Mouse (Mus musculus): ENCODE measurements at regions not wholly inside any gene's neighbourhood (a gene's known extent, or its start where the extent isn't known, plus 50 kb on each side); places are given as distances from the start of the nearest gene placed in this dataset.
"Not testable (repeated sequence)": the region's sequence is repeated elsewhere in the genome, so short reads cannot be mapped to it uniquely, and the experiment has no call there.

DNA sequence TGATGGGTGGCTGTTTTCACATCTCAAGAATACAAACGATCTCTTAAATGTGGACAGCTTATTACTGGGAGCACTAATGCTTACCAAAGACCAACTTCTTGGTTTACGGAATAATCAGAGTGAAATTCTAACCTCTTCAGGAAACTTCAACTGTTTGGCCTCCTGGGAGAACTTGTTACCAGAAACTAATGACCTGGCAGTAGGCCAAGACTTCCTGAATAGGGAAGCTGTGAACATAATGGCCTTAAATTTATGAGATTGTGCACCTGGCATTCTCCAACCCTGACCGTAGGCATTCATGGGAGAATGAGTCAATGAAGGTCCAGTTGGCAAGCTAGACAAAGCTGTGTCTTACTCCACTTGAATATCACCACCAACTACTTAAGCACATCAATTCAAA is 160.8 kb upstream of the Fbxl4 start:
- Histone ChIP-seq H3K4me2 (no peak overlapping the region), H3K27me3 (replicated peaks) (no peaks in the 10 kb centered on the region), H3K27ac (replicated peaks) (no peak overlapping the region), H3K9me3 (replicated peaks) (no peaks in the 10 kb centered on the region), H3K36me3 (no peaks in the 10 kb centered on the region), H3K4me1 (no peaks in the 10 kb centered on the region), H3K9ac (replicated peaks) (no peak overlapping the region), H3K4me3 (replicated peaks) (no peak overlapping the region)
- ATAC-seq (ENCODE audit: low FRiP score): no peak
- WGBS: 44% methylated on average over 3 of the region's 3 CpGs

DNA sequence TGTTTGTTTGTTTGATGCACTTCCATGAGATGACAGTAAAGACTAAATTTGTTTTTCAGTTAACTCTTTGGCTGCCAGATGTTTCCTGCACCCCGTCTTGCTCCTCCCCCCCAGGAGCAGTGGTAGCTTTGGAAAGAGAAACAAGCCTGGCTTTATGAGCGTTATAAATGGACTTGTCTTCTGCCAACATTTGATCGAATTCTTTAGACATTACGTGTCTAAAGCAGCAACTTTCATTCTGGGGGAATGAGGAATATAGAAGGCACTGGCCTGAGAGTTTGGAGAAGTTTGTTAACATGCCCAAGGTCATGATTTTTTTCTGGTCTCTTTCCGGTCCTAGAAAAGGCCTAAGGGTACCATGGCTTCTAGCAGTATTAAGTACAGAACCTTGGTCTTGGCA is 148.8 kb upstream of the Fbxl4 start:
- no peak overlapping the region for H3K27ac ChIP-seq (replicated peaks)
- no peaks in the 10 kb centered on the region for H3K27me3 ChIP-seq (replicated peaks)
- no peak overlapping the region for H3K9ac ChIP-seq (replicated peaks)
- no peak overlapping the region for H3K4me3 ChIP-seq (replicated peaks)
- H3K4me2 ChIP-seq: no peak overlapping the region
- 81% methylated on average over 5 of the region's 5 CpGs for WGBS
- H3K36me3 ChIP-seq: no peaks in the 10 kb centered on the region
- ATAC-seq (ENCODE audit: low FRiP score): no peak
- no peaks in the 10 kb centered on the region for H3K4me1 ChIP-seq
- H3K9me3 ChIP-seq (replicated peaks): no peaks in the 10 kb centered on the region

DNA sequence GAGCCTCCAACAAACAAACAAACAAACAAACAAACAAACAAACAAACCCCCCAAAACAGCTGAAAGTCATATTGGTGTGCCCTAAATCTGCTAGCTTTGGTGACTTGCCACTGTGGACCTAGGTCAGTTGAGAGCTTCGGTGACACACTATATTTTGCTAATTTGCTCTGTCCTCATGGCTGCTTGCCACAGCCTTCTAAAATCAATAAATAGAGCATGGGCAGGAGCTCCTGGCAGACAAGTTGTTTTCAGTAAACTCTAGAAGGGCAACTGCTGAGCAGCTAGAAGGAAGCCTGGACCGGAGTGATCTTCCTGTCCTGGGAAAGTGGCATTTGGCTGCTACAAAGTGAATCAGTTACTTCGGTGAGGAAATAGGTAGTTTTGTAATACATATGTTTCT is 119.7 kb upstream of the Fbxl4 start:
- Histone ChIP-seq H3K27ac (replicated peaks) (no peak overlapping the region), H3K4me3 (replicated peaks) (no peak overlapping the region), H3K4me1 (no peaks in the 10 kb centered on the region), H3K9ac (replicated peaks) (no peak overlapping the region), H3K27me3 (replicated peaks) (no peaks in the 10 kb centered on the region), H3K36me3 (no peaks in the 10 kb centered on the region), H3K9me3 (replicated peaks) (no peaks in the 10 kb centered on the region), H3K4me2 (no peak overlapping the region)
- ATAC-seq (ENCODE audit: low FRiP score): no peak
- 90% methylated on average over 3 of the region's 3 CpGs for WGBS

DNA sequence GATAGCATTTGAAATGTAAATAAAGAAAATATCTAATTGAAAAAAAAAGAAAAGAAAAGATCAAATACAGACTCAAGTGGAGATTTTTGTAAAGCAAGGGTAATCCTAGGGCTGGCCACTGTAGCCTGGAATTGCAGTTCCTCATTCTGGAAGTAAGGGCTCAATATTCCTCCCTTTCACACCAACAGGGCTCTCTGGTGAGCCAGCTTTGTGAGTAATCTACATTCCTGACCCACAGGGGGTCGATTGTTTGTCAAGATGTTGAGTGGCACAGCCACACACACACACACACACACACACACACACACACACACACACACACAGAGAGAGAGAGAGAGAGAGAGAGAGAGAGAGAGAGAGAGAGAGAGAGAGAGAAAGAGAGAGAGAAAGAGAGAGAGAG is 107.1 kb upstream of the Fbxl4 start:
- H3K9me3 ChIP-seq (replicated peaks); H3K27me3 ChIP-seq (replicated peaks); H3K4me1 ChIP-seq; H3K27ac ChIP-seq (replicated peaks); H3K4me3 ChIP-seq (replicated peaks); H3K9ac ChIP-seq (replicated peaks); ATAC-seq (ENCODE audit: low FRiP score); H3K36me3 ChIP-seq; H3K4me2 ChIP-seq: not testable (repeated sequence)
- WGBS: 18% methylated on average over 1 of the region's 1 CpGs

DNA sequence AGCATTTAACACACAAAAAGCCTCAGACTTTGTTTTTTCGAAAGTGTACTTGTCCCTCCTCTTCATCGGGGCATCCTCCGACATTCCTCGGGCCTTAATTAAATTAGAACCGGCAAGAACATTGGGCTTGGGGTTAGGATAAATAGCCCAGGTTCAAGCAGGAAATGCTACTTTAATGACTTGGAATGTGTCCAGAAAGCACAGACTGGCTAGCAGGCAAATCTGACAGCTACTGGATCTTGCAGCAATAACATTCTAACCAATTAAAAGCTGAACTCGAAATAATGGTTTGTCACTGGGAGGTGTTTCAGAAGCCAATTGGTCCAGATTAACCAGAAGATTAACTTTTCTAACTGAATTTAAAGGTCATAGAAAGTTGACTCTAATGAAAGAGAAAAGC is 93.4 kb upstream of the Fbxl4 start:
- ATAC-seq (ENCODE audit: low FRiP score): no peak
- no peak overlapping the region for H3K4me2 ChIP-seq
- H3K27me3 ChIP-seq (replicated peaks): no peaks in the 10 kb centered on the region
- H3K4me1 ChIP-seq: no peaks in the 10 kb centered on the region
- H3K27ac ChIP-seq (replicated peaks): no peak overlapping the region
- 43% methylated on average over 6 of the region's 6 CpGs for WGBS
- H3K9ac ChIP-seq (replicated peaks): no peak overlapping the region
- H3K9me3 ChIP-seq (replicated peaks): no peaks in the 10 kb centered on the region
- no peaks in the 10 kb centered on the region for H3K36me3 ChIP-seq
- H3K4me3 ChIP-seq (replicated peaks): no peak overlapping the region

DNA sequence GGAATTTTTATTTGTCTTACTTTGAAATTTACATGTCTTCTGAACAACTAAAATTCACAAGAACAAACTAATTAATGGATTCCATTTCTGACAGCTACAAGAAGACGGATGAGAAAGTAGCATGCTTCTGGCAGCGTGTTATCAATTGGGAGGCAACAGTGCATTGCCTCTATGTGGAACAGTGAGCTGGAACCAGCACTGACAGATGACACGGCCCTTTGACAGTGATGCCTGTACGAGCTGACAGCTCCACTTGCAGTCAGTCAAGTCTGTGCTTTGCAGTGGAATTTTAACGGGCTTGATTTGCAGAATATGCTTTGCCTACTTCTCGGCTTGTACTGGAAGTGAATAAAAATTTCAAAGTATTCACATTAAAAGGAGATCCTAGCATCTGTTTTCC is 88.3 kb upstream of the Fbxl4 start:
- no peaks in the 10 kb centered on the region for H3K9me3 ChIP-seq (replicated peaks)
- no peaks in the 10 kb centered on the region for H3K36me3 ChIP-seq
- no peak overlapping the region for H3K27ac ChIP-seq (replicated peaks)
- H3K27me3 ChIP-seq (replicated peaks): no peaks in the 10 kb centered on the region
- no peak overlapping the region for H3K4me3 ChIP-seq (replicated peaks)
- H3K4me2 ChIP-seq: no peak overlapping the region
- 73% methylated on average over 6 of the region's 6 CpGs for WGBS
- H3K4me1 ChIP-seq: no peaks in the 10 kb centered on the region
- ATAC-seq (ENCODE audit: low FRiP score): no peak
- no peak overlapping the region for H3K9ac ChIP-seq (replicated peaks)

DNA sequence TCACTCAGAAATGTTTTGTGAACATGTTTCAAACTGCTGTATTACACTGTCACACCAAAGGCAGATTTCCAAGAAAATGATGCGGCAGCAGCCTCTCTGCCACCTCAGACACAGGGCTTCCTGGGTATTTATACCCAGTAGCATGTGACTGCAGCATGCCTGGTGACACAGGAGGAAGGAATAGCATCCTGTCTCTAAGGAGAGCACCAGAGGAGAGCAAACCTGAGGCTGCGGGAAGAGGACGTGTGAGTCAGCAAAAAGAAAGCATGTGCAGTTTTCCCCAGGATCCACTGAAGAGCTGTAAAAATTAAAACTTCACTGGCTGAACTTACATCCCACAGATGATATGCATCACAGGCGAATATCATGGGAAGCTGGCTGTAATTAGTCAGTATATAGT is 83.2 kb upstream of the Fbxl4 start:
- no peaks in the 10 kb centered on the region for H3K9me3 ChIP-seq (replicated peaks)
- no peaks in the 10 kb centered on the region for H3K4me1 ChIP-seq
- H3K27ac ChIP-seq (replicated peaks): no peak overlapping the region
- no peak for ATAC-seq (ENCODE audit: low FRiP score)
- no peak overlapping the region for H3K4me3 ChIP-seq (replicated peaks)
- WGBS: 74% methylated on average over 4 of the region's 4 CpGs
- no peaks in the 10 kb centered on the region for H3K36me3 ChIP-seq
- no peaks in the 10 kb centered on the region for H3K27me3 ChIP-seq (replicated peaks)
- no peak overlapping the region for H3K9ac ChIP-seq (replicated peaks)
- H3K4me2 ChIP-seq: no peak overlapping the region

DNA sequence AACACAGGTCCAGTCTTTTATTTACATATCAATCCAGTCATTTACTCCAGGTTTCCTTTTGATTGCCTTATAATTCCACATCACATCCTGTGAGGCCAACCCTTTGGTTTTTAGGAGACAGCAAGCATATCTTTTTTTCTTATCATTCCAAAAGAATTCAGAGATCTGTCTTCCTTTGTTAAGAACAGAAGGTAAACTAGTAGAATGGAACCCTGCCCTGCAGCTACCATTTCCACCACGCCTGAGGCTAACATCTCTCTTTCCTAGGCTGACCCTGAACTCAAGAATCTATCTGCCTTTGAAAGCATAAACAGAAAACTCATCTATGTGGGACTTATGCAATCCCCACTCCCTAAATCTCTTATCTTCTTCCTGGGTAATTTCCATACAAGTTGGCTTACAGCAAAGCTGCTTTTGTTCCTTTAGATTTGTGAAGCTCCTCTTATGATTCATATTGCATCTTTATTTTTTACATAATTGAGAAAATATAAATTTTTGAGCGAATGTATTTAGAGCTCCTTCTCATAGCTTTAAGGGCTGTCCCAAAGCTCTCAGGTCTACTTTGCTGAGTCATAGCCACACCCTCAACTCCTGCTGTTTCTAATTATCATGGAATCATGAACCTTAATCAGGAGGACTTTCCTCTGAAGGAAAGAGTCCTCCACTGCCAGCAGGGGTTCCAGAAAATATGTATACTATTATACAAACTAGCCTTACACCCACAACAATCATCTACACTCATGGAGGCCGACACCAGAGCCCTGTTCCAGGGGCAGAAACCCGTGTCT is 74.6 kb upstream of the Fbxl4 start:
- Histone ChIP-seq H3K9me3 (replicated peaks) (no peaks in the 10 kb centered on the region), H3K27ac (replicated peaks) (no peak overlapping the region), H3K4me1 (no peaks in the 10 kb centered on the region), H3K4me3 (replicated peaks) (no peak overlapping the region), H3K27me3 (replicated peaks) (no peaks in the 10 kb centered on the region), H3K9ac (replicated peaks) (no peak overlapping the region), H3K4me2 (no peak overlapping the region), H3K36me3 (no peaks in the 10 kb centered on the region)
- 80% methylated on average over 4 of the region's 4 CpGs for WGBS
- ATAC-seq (ENCODE audit: low FRiP score): no peak

DNA sequence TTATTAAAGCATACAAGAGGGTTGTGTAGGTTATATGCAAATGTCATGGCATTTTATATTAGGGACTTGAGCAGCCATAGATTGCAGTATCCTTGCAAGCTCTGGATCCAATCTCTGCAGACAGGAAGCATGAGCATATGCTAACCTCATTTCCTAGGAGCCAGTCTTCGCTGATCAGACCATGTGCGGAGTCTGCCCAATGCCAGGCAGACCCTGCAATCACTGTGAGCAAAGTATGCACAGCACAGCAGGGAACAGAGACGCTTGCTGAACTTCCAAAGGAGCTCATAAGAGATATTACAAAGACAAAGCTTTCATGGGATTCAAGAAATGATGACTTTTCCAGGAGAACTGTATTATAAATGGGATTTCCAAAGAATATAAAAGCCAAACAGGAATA is 65.2 kb upstream of the Fbxl4 start:
- no peak overlapping the region for H3K9ac ChIP-seq (replicated peaks)
- no peaks in the 10 kb centered on the region for H3K4me1 ChIP-seq
- WGBS: 59% methylated on average over 3 of the region's 3 CpGs
- no peaks in the 10 kb centered on the region for H3K36me3 ChIP-seq
- ATAC-seq (ENCODE audit: low FRiP score): no peak
- no peaks in the 10 kb centered on the region for H3K27me3 ChIP-seq (replicated peaks)
- no peak overlapping the region for H3K27ac ChIP-seq (replicated peaks)
- H3K4me2 ChIP-seq: no peak overlapping the region
- no peak overlapping the region for H3K4me3 ChIP-seq (replicated peaks)
- no peaks in the 10 kb centered on the region for H3K9me3 ChIP-seq (replicated peaks)

DNA sequence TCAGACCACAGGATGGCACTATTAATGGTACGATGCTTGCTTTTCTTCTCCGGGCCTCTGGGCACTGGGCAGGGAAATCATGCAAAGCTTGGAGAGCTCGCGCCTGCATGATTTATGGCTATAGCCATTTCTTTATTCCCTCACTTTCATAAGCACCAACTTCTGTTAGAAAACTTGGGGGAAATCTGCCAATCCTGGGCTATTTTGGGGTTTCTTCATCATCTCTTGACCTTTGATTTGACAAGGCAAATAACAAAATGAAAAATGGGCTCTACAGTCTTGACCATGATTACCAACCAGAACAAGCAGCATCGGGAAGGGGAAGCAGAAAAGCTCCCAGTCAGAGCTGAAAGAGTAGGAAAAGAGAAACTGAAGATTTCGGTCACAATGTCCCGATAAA is 57.1 kb upstream of the Fbxl4 start:
- Histone ChIP-seq H3K9me3 (replicated peaks) (no peaks in the 10 kb centered on the region), H3K27me3 (replicated peaks) (no peaks in the 10 kb centered on the region), H3K9ac (replicated peaks) (no peak overlapping the region), H3K4me3 (replicated peaks) (no peak overlapping the region), H3K4me2 (no peak overlapping the region), H3K36me3 (no peaks in the 10 kb centered on the region), H3K4me1 (0 out of 2 replicates have a peak, but pooled peaks cover 4% of the 10 kb centered on the region), H3K27ac (replicated peaks) (no peak overlapping the region)
- WGBS: 83% methylated on average over 7 of the region's 7 CpGs
- ATAC-seq (ENCODE audit: low FRiP score): no peak

DNA sequence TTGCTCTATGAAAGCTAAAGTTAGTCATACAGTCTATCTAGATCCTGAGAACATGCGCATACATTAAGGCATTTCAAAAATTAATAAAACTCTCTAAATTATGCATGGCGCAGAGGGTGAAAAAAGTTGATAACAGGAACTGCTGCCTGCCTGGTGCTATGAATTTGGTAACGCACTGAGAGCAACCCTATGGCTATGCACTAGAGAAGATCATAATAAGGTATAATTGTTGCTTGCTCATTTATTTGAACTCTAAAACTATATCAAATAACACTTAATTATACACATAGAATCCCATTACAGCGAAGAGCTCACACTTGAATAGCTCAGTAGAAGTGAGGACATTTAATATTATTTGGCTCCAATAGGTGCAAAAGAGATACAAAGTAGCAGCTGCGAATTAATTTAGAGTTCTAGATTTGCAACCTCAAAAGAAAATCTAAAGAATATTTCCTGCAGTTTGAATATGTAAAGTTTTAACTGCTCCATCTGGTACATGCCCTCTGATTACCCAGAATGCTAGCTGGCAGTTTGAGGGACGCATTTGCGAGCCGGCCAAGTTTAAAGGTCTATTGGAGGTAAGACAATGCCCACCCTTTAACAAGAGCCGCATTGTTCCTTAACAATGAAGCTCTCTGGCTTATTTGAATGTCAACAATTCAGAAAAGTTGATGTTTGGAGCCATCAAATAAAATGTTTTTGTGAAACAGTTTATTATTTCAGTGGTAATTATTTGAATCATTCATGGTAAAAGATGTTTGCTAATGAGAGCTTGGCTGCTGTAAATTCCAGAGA is 56.0 kb upstream of the Fbxl4 start:
- 45% methylated on average over 9 of the region's 9 CpGs for WGBS
- H3K27ac ChIP-seq (replicated peaks): no peak overlapping the region
- H3K4me3 ChIP-seq (replicated peaks): no peak overlapping the region
- no peaks in the 10 kb centered on the region for H3K27me3 ChIP-seq (replicated peaks)
- no peak overlapping the region for H3K4me2 ChIP-seq
- no peaks in the 10 kb centered on the region for H3K9me3 ChIP-seq (replicated peaks)
- no peak for ATAC-seq (ENCODE audit: low FRiP score)
- H3K9ac ChIP-seq (replicated peaks): no peak overlapping the region
- H3K4me1 ChIP-seq: 0 out of 2 replicates have a peak, but pooled peaks cover 4% of the 10 kb centered on the region
- no peaks in the 10 kb centered on the region for H3K36me3 ChIP-seq

DNA sequence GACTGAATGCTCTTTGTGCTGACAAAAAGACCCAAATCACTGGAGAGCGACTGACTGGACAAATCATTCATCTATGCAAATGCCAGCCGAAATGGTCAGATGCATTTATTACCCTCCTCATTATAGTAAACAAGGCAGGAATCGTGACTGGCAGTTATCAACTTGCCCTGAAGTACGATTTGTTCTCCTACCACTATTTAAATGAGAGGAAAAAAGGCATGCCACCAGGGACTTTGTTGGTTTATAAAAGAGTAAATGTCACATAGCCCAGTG is 55.5 kb upstream of the Fbxl4 start:
- no peaks in the 10 kb centered on the region for H3K9me3 ChIP-seq (replicated peaks)
- no peak overlapping the region for H3K27ac ChIP-seq (replicated peaks)
- H3K4me2 ChIP-seq: no peak overlapping the region
- H3K4me3 ChIP-seq (replicated peaks): no peak overlapping the region
- WGBS: 10% methylated on average over 4 of the region's 4 CpGs
- H3K27me3 ChIP-seq (replicated peaks): no peaks in the 10 kb centered on the region
- no peaks in the 10 kb centered on the region for H3K36me3 ChIP-seq
- H3K4me1 ChIP-seq: 0 out of 2 replicates have a peak, but pooled peaks cover 4% of the 10 kb centered on the region
- no peak for ATAC-seq (ENCODE audit: low FRiP score)
- H3K9ac ChIP-seq (replicated peaks): no peak overlapping the region
